Mouse (Mus musculus) kidney, embryonic 16.5 days (tissue): Measurements from ENCODE around the gene Ccdc28b. TPM values are rescaled to one million over a fixed set of nuclear protein-coding genes. Genes with fewer than 3 reads are reported as not detected.

Experiments used
- ATAC-seq: fragments of 200-750 bp; cut with Nextera tagmentation; 2 replicates; pipeline ENCODE4 v1.8.0; 2017; ENCODE audit warnings: moderate TSS enrichment; ENCODE audit not compliant: low FRiP score, low TSS enrichment
- H3K27ac ChIP-seq: fragments of 300-500 bp; sonication (generic); 2 replicates; pipeline ENCODE4 v1.5.1; 2014; ENCODE audit warnings: low read length
- H3K27me3 ChIP-seq: fragments of 300-500 bp; sonication (generic); 2 replicates; pipeline ENCODE4 v1.6.1; 2014; ENCODE audit warnings: low read length, control low read depth, mixed read lengths; ENCODE audit not compliant: insufficient read depth
- H3K36me3 ChIP-seq: fragments of 300-500 bp; sonication (generic); 2 replicates; pipeline ENCODE4 v1.6.1; 2014; ENCODE audit warnings: low read length, control low read depth, mixed read lengths; ENCODE audit not compliant: insufficient read depth
- H3K4me1 ChIP-seq: fragments of 300-500 bp; sonication (generic); 2 replicates; pipeline ENCODE4 v1.6.1; 2014; ENCODE audit warnings: low read length, control low read depth, mixed read lengths; ENCODE audit not compliant: insufficient read depth
- H3K4me2 ChIP-seq: fragments of 300-500 bp; sonication (generic); replicated peaks from 2 replicates; pipeline ENCODE4 v1.6.1; 2014; ENCODE audit warnings: low read depth, low read length
- H3K4me3 ChIP-seq: fragments of 300-500 bp; sonication (generic); 2 replicates; pipeline ENCODE4 v1.5.1; 2014; ENCODE audit warnings: mild to moderate bottlenecking, low read length
- H3K9ac ChIP-seq: fragments of 300-500 bp; sonication (generic); replicated peaks from 2 replicates; pipeline ENCODE4 v1.6.1; 2014; ENCODE audit warnings: low read length
- H3K9me3 ChIP-seq: fragments of 300-500 bp; sonication (generic); 2 replicates; pipeline ENCODE4 v1.6.1; 2016; ENCODE audit warnings: low read length, control low read depth
- WGBS: fragments of 180-500 bp; shearing (Covaris S2); extraction: QIAGEN DNeasy Blood & Tissue Kit; methylation state at CpG from one replicate; pipeline ENCODE4 v1.1.7; 2014; 5-methylcytosine and 5-hydroxymethylcytosine counted together
- polyA plus RNA-seq: library from polyadenylated mRNA; unstranded; fragments of >200 nt; fragmentation: Nextera tagmentation; extraction: Ambion mirVana; gene quantifications from 2 replicates; pipeline ENCODE4 v1.2.1, GENCODE M21; 2015

Ccdc28b gene
- polyA plus RNA-seq, 1 experiment from 2014 or later, result 64.1 TPM

DNA sequence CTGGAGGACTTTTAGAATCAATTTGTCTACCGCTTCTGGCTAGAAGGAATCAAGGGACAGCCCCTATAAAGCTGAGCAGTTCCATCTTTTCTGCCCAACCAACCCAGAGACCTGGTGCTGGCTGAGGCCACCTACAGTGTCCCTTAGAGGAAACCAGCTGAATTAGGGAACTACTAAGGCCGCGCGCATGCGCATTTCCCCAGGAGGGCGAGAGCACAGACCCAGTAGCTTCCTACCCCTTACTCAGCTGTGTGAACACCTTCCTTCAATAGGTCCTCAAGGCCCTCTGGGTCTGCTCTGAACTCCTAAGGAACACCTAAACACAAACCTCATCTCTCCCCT is 1.3 kb upstream of the Ccdc28b start:
- WGBS, result under 1% methylated on average over 6 of the region's 6 CpGs
- peak; percentile 24 for ATAC-seq
- Histone ChIP-seq H3K4me2 (peak overlapping the region; percentile 81), H3K9me3 (no peaks in the 10 kb centered on the region), H3K27me3 (no peaks in the 10 kb centered on the region), H3K27ac (peak overlapping the region; percentile 93), H3K4me1 (peaks cover 34% of the 10 kb centered on the region), H3K9ac (peak overlapping the region; percentile 90), H3K4me3 (peak overlapping the region; percentile 82), H3K36me3 (peaks cover 44% of the 10 kb centered on the region)

DNA sequence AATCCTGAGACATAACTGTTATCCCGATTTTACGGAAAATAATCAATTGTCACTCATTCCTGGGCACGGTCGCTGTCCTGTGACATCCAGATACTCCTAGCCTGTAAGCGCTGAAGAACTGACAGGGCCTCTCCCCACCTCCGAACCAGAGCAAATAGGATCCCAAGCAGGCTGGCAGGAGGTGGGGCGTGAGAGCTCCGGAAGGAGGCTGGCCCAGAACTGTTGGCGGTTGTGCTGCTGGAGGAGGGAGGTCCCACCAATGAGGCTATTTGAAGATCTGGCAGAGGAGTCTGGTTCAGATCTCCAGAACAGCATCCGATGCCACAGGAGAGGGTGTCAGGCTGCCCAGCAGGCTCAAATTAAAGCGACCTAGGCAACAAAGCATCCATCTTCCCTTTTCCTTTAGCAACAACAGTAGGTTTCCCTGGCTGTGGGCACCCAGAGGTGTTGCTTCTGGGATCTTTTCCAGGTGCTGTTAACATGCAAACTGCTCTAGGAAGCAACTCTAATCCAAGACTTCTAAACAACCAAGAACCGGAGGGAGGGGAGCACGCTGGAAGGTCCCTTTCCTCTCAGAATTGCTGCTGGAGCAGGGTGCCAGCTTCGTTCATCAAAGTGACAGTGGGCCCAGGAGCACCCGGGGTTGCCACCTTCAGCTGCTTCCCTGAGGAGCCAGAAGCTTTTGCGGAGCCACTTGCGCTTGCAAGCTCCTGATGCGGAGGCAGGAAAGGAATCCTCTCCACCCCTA is 708 bp upstream of the Ccdc28b start:
- peak overlapping the region; percentile 93 for H3K27ac ChIP-seq
- H3K4me2 ChIP-seq, result peak overlapping the region; percentile 81
- no peaks in the 10 kb centered on the region for H3K9me3 ChIP-seq
- H3K36me3 ChIP-seq, result peaks cover 39% of the 10 kb centered on the region
- ATAC-seq, result peak; percentile 93
- H3K4me3 ChIP-seq, result peak overlapping the region; percentile 82
- H3K27me3 ChIP-seq, result no peaks in the 10 kb centered on the region
- H3K9ac ChIP-seq, result peak overlapping the region; percentile 90
- H3K4me1 ChIP-seq, result peaks cover 34% of the 10 kb centered on the region
- under 1% methylated on average over 18 of the region's 18 CpGs for WGBS

DNA sequence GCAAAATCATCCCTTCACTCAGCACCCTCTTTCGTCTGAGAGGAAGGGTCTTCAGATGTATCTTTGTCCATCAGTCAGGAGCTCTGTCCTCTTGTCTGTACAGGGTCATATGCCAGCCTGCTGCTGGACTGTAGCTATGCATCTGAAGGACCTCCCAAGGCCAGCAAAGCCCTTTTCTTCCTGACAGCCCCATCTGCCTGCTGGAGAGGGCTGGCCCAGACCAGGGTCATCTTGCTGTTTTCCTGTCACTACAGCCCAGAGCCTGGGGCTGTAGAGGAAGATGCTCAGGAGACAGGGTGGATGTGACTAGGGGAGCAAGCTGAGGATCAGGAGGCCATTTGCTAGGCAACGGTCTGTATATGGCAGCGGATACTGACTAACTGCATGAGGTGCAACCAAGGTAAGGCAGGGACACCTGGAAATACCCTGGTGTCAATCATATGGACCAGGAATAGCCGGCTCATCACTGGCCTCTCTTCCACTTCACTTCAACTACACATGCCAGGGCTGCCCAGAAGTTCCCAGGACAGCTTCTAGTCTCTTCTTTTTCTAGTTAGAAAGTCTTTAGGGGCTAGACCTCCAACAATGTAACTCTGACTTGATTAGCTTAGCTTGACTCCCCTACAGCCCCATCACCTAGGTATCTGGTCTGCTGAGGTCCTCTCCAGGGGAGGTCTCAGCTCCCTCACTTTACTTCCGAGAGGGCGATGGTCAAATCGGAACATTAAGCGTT is 778 bp downstream of the Ccdc28b start:
- no peaks in the 10 kb centered on the region for H3K9me3 ChIP-seq
- no peak for ATAC-seq
- H3K36me3 ChIP-seq, result peaks cover 24% of the 10 kb centered on the region
- H3K27me3 ChIP-seq, result no peaks in the 10 kb centered on the region
- 17% methylated on average over 8 of the region's 8 CpGs for WGBS
- peak overlapping the region; percentile 90 for H3K9ac ChIP-seq
- H3K27ac ChIP-seq, result peak overlapping the region; percentile 93
- peaks cover 41% of the 10 kb centered on the region for H3K4me1 ChIP-seq
- peak overlapping the region; percentile 82 for H3K4me3 ChIP-seq
- peak overlapping the region; percentile 81 for H3K4me2 ChIP-seq

DNA sequence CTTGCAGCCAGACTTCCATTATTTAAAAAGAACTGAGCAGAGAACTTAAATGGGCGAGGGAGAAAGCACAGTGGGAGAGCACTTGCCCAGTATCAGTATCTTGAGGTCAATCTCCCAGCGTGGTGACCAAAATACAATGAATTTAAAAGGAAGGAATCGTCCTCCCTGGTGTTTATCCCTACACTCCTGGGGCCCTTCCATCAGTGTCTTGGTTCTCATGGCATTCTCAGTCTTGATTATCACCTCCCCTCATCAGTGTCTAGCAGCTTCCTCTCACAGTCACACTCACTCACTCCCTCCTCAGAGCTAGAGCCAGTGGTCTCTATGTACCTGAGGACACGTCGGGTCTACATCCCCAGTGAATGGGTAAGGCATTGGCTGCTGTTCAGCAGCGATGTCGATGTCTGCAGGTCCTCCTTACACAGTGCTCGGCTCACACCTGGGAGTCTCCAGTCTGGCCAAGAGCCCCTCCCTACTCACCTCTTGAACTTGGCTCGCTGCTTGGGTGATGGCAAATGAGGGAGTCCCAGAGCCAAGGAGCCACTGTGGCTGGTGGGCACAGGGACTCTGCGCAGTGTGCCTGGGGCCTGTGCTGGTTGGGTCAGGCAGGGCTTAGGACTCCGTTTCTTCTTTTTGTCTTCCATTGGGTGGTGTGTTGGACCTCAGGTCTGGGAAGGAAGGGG is 1.5 kb downstream of the Ccdc28b start:
- peak overlapping the region; percentile 70; the same call in 1 of the 2 replicates for H3K27ac ChIP-seq
- H3K36me3 ChIP-seq, result peaks cover 17% of the 10 kb centered on the region
- 82% methylated on average over 11 of the region's 11 CpGs for WGBS
- H3K27me3 ChIP-seq, result no peaks in the 10 kb centered on the region
- ATAC-seq, result no peak
- H3K4me1 ChIP-seq, result peaks cover 43% of the 10 kb centered on the region
- peak overlapping the region; percentile 81 for H3K4me2 ChIP-seq
- H3K9me3 ChIP-seq, result no peaks in the 10 kb centered on the region
- 0 out of 2 replicates have a peak overlapping the region, but pooled peaks have one; percentile 90 for H3K9ac ChIP-seq
- no peak overlapping the region for H3K4me3 ChIP-seq

DNA sequence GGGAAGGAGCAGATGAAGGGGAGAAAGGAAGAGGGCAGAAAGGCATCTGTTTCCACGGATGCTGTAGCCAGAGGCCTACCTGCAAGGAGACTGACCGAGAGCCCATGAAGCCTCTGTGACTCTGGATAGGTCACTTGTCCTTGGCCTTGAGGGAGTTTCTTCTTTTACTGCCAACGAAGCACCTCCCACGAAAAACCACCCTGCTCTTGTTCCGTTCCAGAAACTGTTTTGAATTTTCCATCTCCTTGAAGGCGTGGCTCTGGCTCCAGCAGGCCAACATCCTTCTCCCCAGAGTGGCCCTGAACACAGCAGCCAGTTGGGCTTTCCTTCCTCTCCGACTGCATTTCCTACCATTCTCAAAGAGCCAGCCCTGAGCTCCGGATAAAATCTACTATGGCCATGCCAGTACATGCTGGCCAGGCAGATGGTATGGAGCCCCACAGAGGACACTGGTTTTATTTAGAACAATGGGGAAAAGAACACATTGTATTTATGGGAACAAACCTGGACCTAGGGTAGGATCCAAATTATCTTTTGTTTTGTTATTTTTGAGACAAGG is 2.4 kb downstream of the Ccdc28b start:
- 0 out of 2 replicates have a peak, but pooled peaks cover 9% of the 10 kb centered on the region for H3K36me3 ChIP-seq
- H3K4me1 ChIP-seq, result peaks cover 43% of the 10 kb centered on the region
- H3K9ac ChIP-seq, result no peak overlapping the region
- H3K4me2 ChIP-seq, result peak overlapping the region; percentile 5; the same call in 1 of the 2 replicates
- H3K27ac ChIP-seq, result peak overlapping the region; percentile 70
- no peak for ATAC-seq
- H3K4me3 ChIP-seq, result no peak overlapping the region
- no peaks in the 10 kb centered on the region for H3K9me3 ChIP-seq
- H3K27me3 ChIP-seq, result no peaks in the 10 kb centered on the region
- WGBS, result 63% methylated on average over 8 of the region's 8 CpGs

DNA sequence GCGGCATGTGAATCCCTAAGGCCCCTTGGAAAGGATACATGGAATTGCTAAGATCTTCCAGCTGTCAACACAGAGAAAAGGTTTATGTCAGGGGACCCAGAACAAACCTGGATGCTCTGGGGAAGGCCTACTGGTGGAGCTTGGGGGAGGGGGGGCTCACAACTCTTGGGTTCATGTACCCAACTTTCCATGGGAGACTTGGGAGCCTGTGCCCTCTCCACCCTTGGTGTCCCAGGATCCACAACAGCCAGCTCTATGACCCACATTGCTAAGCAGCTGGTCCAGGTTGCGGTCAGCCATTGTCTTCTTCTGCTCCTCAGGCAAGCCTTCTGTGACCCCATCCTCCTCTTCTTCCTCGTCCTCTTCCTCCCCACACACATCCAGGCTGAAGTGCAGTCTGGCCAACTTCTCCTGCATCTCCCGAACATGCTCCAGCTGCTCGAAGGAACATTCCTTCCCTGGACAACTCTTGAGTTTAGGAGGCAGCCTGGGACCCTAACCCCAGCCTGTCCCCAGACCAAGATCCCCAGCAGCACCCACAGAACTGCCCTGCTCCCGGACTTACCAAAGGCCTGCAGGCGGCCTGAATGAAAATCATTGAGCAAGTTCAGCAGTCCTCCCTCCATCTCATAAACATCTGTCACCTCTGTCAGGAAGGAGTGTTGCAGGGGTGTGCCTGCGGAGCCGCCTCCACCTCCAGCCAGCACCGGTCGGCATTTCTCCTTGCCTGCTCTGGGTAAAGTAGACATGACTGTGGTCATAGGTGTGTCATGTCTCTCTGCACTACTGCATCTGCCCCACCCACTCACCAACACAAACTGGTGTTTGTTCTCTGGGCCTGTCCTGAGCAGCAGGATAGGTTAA is 3.1 kb downstream of the Ccdc28b start:
- Histone ChIP-seq H3K4me1 (peaks cover 40% of the 10 kb centered on the region), H3K9me3 (no peaks in the 10 kb centered on the region), H3K4me2 (peak overlapping the region; percentile 5; the same call in 1 of the 2 replicates), H3K9ac (no peak overlapping the region), H3K36me3 (0 out of 2 replicates have a peak, but pooled peaks cover 9% of the 10 kb centered on the region), H3K27ac (peak overlapping the region; percentile 70), H3K27me3 (no peaks in the 10 kb centered on the region), H3K4me3 (no peak overlapping the region)
- WGBS, result 84% methylated on average over 11 of the region's 11 CpGs
- no peak for ATAC-seq

DNA sequence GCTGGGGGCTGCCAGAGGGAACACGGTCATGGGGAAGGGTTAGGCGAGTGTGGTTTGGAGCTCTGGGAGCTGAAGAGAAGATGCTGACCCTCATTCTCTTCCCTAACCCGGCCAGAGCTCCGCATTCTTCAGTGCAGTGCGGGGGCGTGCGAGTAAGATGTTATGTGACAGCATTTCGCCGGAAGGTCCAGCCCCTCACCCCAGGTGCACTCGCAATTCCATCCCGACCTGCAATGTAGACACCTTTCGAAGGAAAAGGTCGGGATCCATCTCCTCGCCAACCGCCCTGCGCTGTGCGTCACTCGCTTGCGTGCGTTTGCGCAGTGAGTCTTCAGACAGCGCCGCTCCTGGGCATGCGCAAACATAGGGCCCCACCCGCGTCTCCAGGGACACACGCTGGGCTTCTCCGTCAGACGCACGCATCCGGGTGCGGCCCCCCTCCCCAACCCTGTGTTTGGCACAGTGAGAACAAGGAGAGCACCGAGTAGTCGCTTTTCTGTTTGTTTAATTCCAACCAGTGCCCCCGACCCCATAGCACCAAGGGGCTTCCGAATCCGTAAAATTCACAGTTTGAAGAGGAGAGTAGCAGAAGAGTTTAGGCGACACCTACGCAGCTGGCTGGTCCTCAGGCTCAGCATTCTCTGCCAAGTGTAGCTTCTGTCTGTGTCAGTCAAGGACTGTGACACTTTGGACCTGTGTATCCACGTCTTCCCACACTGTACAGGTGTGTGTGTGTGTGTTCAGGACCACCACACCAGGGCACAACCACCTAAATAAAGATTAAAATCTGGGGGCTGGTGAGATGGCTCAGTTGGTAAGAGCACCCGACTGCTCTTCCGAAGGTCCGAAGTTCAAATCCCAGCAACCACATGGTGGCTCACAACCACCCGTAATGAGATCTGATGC is 4.7 kb downstream of the Ccdc28b start, which contains the start of gene Iqcc:
Gene Iqcc (minus strand): TSS at position 314 of the 906 bp plus-strand sequence.
- Histone ChIP-seq H3K9me3 (no peaks in the 10 kb centered on the region), H3K27ac (peak within 1 kb of the TSS; percentile 90), H3K27me3 (no peaks in the 10 kb centered on the region), H3K36me3 (0 out of 2 replicates have a peak, but pooled peaks cover 10% of the 10 kb centered on the region), H3K4me3 (peak within 1 kb of the TSS; percentile 63), H3K9ac (peak within 1 kb of the TSS; percentile 89), H3K4me1 (peaks cover 27% of the 10 kb centered on the region), H3K4me2 (peak within 1 kb of the TSS; percentile 93)
- WGBS, result 5% methylated on average over 43 of the region's 44 CpGs
- peak; percentile 91 for ATAC-seq

DNA sequence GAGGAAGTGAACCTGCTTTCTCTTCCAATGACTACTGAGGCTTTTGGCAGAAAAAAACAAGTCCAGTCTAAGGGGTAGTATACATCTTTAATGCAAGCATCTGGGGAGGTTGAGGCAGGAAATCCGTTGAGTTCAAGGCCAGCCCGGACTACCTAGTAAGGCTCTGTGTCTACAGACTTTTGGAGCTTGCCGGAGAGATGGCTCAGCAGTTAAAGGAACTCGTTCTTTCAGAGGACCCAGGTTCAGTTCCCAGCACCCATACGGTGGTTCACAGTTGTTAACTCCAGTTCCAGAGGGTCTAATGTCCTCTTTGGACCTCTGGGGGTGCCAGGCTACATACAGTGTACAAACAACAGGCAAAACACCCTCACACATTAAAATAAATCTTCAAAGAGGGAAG is 5.7 kb downstream of the Ccdc28b start:
- H3K27me3 ChIP-seq, result no peaks in the 10 kb centered on the region
- peak overlapping the region; percentile 63 for H3K4me3 ChIP-seq
- H3K4me2 ChIP-seq, result peak overlapping the region; percentile 93
- no peak for ATAC-seq
- H3K9ac ChIP-seq, result peak overlapping the region; percentile 89
- H3K9me3 ChIP-seq, result no peaks in the 10 kb centered on the region
- no peak overlapping the region for H3K27ac ChIP-seq
- peaks cover 24% of the 10 kb centered on the region for H3K4me1 ChIP-seq
- H3K36me3 ChIP-seq, result 0 out of 2 replicates have a peak, but pooled peaks cover 10% of the 10 kb centered on the region
- WGBS, result 91% methylated on average over 5 of the region's 5 CpGs
